Mouse (Mus musculus): ENCODE data around the gene Fgfrl1. TPM values are rescaled to one million over a fixed set of nuclear protein-coding genes. Genes with fewer than 3 reads are reported as not detected.

Fgfrl1 gene
- total RNA-seq (2023): 1 to 10 TPM; 2.2 to 4.3 TPM

GRCm38 (mm10) chr5:108692271-108692670 is at the start of gene Fgfrl1:
Gene Fgfrl1, plus strand, starts transcription at chr5:108692382.

GRCm38 (mm10) chr5:108659698-108660631 is 32.2 kb upstream of the Fgfrl1 start, which contains the start of gene Idua:
Gene Idua, plus strand, starts transcription at chr5:108660331.

GRCm38 (mm10) chr5:108668977-108669936 is 22.9 kb upstream of the Fgfrl1 start, which contains the start of gene Dgkq:
Gene Dgkq, minus strand, starts transcription at chr5:108669672.

DNA sequence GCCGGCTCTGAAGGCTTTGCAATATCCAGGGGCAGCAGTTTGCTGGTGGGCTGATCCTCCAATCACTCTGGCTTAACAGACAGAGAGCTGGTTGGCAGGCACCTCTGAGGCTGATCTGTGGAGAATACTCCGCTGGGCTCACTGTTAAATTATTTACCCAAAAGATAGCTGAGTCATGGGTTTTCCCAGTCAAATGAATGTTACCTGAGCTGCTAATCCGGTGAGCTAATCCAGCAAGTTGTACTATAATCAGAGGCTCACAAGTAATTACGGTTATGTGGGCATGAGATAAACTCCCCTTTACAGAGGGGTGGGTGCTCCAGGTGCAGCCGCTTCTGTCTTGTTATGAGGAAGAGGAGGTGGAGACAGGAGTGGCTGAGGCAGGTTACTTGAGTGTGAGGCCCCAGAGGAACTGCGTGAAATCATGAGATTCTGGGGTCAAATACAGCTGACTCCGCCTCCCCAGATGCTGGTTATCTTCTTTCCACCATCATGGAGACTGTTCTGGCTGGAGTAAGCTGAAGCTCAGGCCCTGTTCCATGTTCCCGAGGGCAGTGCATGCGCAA is 16.8 kb upstream of the Fgfrl1 start, which contains the start of gene Slc26a1:
Slc26a1 (minus strand) TSS at position 319 of the 566 bp plus-strand sequence.

Other genes starting within 250 kb of the Fgfrl1 start
- 10 to 100 TPM; 43.1 to 44.4 TPM for gene Mfsd7a, start 243.5 kb upstream of the Fgfrl1 start, total RNA-seq (2023)
- gene Pcgf3, start 231.2 kb upstream of the Fgfrl1 start, total RNA-seq (2023): 10 to 100 TPM; 20.5 to 25.2 TPM
- not detected for gene Cplx1, start 142.4 kb upstream of the Fgfrl1 start, total RNA-seq (2023)
- 100 to 1,000 TPM; 135 to 139 TPM for gene Gak, start 62.6 kb upstream of the Fgfrl1 start, total RNA-seq (2023)
- 10 to 100 TPM; 19.3 to 20.5 TPM for gene Tmem175, start 62.6 kb upstream of the Fgfrl1 start, total RNA-seq (2023)
- 10 to 100 TPM; 25.9 to 27.4 TPM for gene Idua, start 32.1 kb upstream of the Fgfrl1 start, total RNA-seq (2023)
- gene Dgkq, start 22.7 kb upstream of the Fgfrl1 start, total RNA-seq (2023): 10 to 100 TPM; 18.2 to 26.4 TPM
- gene Slc26a1, start 16.8 kb upstream of the Fgfrl1 start, total RNA-seq (2023): not detected
- not detected for gene Rnf212, start 82.6 kb downstream of the Fgfrl1 start, total RNA-seq (2023)
- gene Tmed11, start 103.0 kb downstream of the Fgfrl1 start, total RNA-seq (2023): not detected
- gene Vmn2r8, start 116.5 kb downstream of the Fgfrl1 start, total RNA-seq (2023): not detected
- gene Vmn2r9, start 160.2 kb downstream of the Fgfrl1 start, total RNA-seq (2023): not detected

Measured in monocyte, adult 59 days (primary cell).